Mouse (Mus musculus) neural tube, embryonic 14.5 days (tissue): ENCODE data around the gene Herc3. TPM values are rescaled to one million over a fixed set of nuclear protein-coding genes. Genes with fewer than 3 reads are reported as not detected.

Source experiments
- ATAC-seq: fragments of 200-750 bp; cut with Nextera tagmentation; 2 replicates; pipeline ENCODE4 v1.8.0; 2017; ENCODE audit warnings: low read depth, mild to moderate bottlenecking, moderate TSS enrichment, moderate library complexity
- H3K27ac ChIP-seq: fragments of 300-500 bp; sonication (generic); 2 replicates; pipeline ENCODE4 v1.5.1; 2014; ENCODE audit warnings: low read depth, mild to moderate bottlenecking, control low read depth, low read length, moderate library complexity, mixed read lengths
- H3K27me3 ChIP-seq: fragments of 300-500 bp; sonication (generic); 2 replicates; pipeline ENCODE4 v1.6.1; 2014; ENCODE audit warnings: low read length; ENCODE audit not compliant: control insufficient read depth, insufficient read depth
- H3K36me3 ChIP-seq: fragments of 300-500 bp; sonication (generic); 2 replicates; pipeline ENCODE4 v1.6.1; 2014; ENCODE audit warnings: low read length, mixed read lengths; ENCODE audit not compliant: control insufficient read depth, insufficient read depth
- H3K4me1 ChIP-seq: fragments of 300-500 bp; sonication (generic); 2 replicates; pipeline ENCODE4 v1.6.1; 2014; ENCODE audit warnings: low read length; ENCODE audit not compliant: control insufficient read depth, insufficient read depth
- H3K4me2 ChIP-seq: fragments of 300-500 bp; sonication (generic); 2 replicates; pipeline ENCODE4 v1.6.1; 2014; ENCODE audit warnings: mild to moderate bottlenecking, low read depth, low read length, control low read depth
- H3K4me3 ChIP-seq: fragments of 300-500 bp; sonication (generic); 2 replicates; pipeline ENCODE4 v1.5.1; 2014; ENCODE audit warnings: low read depth, low read length, control low read depth, mixed read lengths
- H3K9ac ChIP-seq: fragments of 300-500 bp; sonication (generic); replicated peaks from 2 replicates; pipeline ENCODE4 v1.6.1; 2014; ENCODE audit warnings: low read depth, mild to moderate bottlenecking, control low read depth, low read length, mixed read lengths
- H3K9me3 ChIP-seq: fragments of 300-500 bp; sonication (generic); 2 replicates; pipeline ENCODE4 v1.6.1; 2016; ENCODE audit warnings: low read length; ENCODE audit not compliant: control insufficient read depth
- WGBS: fragments of 180-500 bp; shearing (Covaris S2); extraction: QIAGEN DNeasy Blood & Tissue Kit; methylation state at CpG from one replicate; pipeline ENCODE4 v1.1.7; 2014; 5-methylcytosine and 5-hydroxymethylcytosine counted together
- polyA plus RNA-seq: library from polyadenylated mRNA; unstranded; fragments of >200 nt; fragmentation: Nextera tagmentation; extraction: Ambion mirVana; gene quantifications from 2 replicates; pipeline ENCODE4 v1.2.1, GENCODE M21; 2014

Gene Herc3
- polyA plus RNA-seq, 1 experiment from 2014 or later, result 41.7 TPM

DNA sequence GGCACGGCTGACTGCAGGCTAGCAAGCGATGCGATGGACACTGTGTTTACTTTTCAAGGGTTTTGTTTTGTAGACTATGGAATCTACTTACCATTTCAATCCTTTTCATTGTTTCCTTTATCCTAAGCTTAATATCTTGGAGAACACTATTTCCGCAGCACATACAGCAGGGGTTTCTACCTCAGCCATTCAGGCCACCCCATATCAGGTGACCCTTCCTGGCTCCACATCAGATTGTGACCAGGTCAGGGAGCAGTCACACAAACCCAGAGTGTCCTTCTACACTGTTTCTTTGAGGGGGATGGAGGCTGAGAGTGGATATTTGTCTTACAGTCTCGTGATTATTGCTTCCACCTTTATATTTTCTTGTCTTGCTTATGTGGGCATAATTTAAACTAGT is 131.4 kb downstream of the Herc3 start:
- Histone ChIP-seq H3K27ac (no peak overlapping the region), H3K4me2 (no peak overlapping the region), H3K27me3 (no peaks in the 10 kb centered on the region), H3K4me3 (no peak overlapping the region), H3K4me1 (peaks cover 9% of the 10 kb centered on the region; the same call in 1 of the 2 replicates), H3K9me3 (no peaks in the 10 kb centered on the region), H3K36me3 (no peaks in the 10 kb centered on the region), H3K9ac (no peak overlapping the region)
- WGBS, result 83% methylated on average over 5 of the region's 5 CpGs
- no peak for ATAC-seq

DNA sequence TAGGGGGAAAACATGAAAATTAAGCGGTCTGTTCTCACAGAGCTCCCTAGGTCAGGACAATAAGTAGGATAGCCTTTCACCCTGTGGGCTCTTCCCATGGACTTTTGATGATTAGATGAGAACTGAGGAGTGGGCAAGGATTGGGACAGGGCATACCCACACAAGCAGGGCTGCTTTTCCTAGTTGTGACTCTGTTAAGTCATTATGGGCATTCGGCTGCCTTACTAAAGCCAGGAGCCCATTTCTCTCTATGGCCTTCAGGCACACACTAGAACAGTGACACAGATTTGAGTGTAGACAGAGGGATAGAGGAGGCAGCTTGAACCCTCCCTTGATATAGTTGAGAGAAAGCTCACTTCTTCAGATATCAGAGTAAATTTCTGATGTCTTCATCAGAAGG is 132.8 kb downstream of the Herc3 start:
- H3K9me3 ChIP-seq, result no peaks in the 10 kb centered on the region
- no peaks in the 10 kb centered on the region for H3K27me3 ChIP-seq
- H3K9ac ChIP-seq, result no peak overlapping the region
- WGBS, result 95% methylated on average over 2 of the region's 2 CpGs
- no peak for ATAC-seq
- no peaks in the 10 kb centered on the region for H3K36me3 ChIP-seq
- H3K4me2 ChIP-seq, result no peak overlapping the region
- H3K4me3 ChIP-seq, result no peak overlapping the region
- no peak overlapping the region for H3K27ac ChIP-seq
- H3K4me1 ChIP-seq, result peaks cover 9% of the 10 kb centered on the region; the same call in 1 of the 2 replicates

DNA sequence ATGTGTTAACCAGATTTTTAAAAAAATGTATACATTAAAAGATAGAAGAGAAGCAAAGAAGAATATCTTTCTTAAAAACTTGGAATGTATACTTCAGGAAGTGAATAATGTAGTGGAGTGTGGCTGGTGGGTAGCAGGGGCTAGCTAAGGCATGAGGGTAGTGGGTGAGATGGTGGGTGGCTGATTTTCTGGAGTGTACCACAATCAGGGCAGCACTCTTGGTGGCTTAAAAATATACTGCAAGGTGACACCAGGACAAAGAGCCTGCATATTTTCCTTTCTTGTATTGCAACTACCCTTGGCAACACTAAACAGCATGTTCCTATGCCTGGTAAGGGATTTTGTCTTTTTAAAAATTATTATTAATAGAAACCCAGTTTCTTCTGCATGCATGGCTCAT is 133.3 kb downstream of the Herc3 start:
- no peaks in the 10 kb centered on the region for H3K9me3 ChIP-seq
- no peak overlapping the region for H3K9ac ChIP-seq
- no peak overlapping the region for H3K4me2 ChIP-seq
- H3K27me3 ChIP-seq, result no peaks in the 10 kb centered on the region
- ATAC-seq, result no peak
- no peak overlapping the region for H3K27ac ChIP-seq
- H3K36me3 ChIP-seq, result no peaks in the 10 kb centered on the region
- H3K4me3 ChIP-seq, result no peak overlapping the region
- peaks cover 9% of the 10 kb centered on the region; the same call in 1 of the 2 replicates for H3K4me1 ChIP-seq

DNA sequence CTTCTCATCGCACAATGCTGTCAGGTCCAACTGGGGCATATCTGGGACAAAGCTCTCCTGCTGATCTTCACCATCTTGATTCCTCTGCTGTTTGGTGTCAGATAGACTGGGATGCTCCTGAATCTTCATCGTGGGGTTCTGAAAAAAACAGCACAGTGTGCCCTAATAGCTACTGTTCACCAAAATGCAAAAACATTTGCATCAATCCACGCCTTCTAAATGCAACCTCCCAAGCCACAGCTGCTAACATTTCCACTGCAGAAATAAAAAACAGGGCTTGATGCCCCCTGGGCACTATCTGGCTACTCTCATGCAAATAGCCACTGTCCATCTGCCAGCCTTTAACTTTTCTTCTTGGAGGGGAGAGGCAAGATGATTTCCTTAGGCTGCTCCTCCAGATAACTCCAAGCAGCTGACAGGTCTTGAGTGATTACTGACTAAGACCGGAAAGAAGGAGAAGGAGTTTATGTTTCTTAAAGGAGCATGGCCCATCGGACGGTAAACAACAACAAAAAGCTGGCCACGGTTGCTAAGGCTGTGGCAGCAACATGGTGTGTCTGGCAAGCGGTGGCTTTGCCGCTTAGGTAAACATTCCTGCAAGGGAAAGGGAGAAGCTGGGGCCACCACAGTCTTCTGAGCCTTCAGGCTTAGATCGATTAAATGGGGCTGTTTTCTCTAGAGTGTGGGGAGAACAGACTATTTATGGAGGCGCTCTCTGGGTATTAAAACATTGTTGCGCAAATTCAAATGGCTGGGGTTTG is 134.0 kb downstream of the Herc3 start:
- Histone ChIP-seq H3K27ac (no peak overlapping the region), H3K27me3 (no peaks in the 10 kb centered on the region), H3K9me3 (no peaks in the 10 kb centered on the region), H3K4me3 (no peak overlapping the region), H3K4me1 (peaks cover 9% of the 10 kb centered on the region; the same call in 1 of the 2 replicates), H3K9ac (0 out of 2 replicates have a peak overlapping the region, but pooled peaks have one; percentile 16), H3K36me3 (no peaks in the 10 kb centered on the region), H3K4me2 (peak overlapping the region; percentile 29)
- WGBS, result 22% methylated on average over 12 of the region's 12 CpGs
- peak; percentile 73 for ATAC-seq

DNA sequence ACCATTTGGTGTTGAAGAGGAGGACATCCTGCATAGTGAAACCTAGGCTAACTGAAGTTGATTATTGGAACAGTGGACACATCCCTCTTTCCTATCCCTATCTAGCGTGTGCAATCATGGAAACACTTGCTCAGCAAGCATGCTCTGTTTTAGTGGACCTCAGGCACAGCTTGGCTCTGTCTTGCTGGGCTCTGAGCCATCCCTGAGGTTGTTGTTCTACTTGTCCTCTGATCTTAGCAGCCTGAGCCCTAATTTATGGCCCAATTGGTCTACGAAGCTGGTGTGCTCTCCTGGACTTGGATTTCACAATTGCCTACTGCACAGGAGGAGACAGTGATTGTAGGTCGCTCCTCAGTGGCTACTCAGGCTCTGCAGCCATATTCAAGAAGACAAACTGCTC is 137.0 kb downstream of the Herc3 start:
- Histone ChIP-seq H3K9ac (no peak overlapping the region), H3K36me3 (no peaks in the 10 kb centered on the region), H3K27me3 (no peaks in the 10 kb centered on the region), H3K4me3 (no peak overlapping the region), H3K27ac (no peak overlapping the region), H3K9me3 (no peaks in the 10 kb centered on the region), H3K4me2 (no peak overlapping the region), H3K4me1 (peaks cover 9% of the 10 kb centered on the region; the same call in 1 of the 2 replicates)
- WGBS, result 55% methylated on average over 3 of the region's 3 CpGs
- no peak for ATAC-seq

Other genes starting within 250 kb of the Herc3 start
- gene Abcg2, start 246.9 kb upstream of the Herc3 start, polyA plus RNA-seq, result 30.1 and 40.3 TPM in 2 replicates
- 374 and 564 TPM in 2 replicates for gene Nap1l5, start 75.6 kb downstream of the Herc3 start, polyA plus RNA-seq
- gene Fam13a, start 193.1 kb downstream of the Herc3 start, polyA plus RNA-seq, result 11.8 and 17.6 TPM in 2 replicates